Mouse (Mus musculus) thymus, adult 2 months (tissue): ENCODE measurements around the gene Arfip2.

Experiments
- CTCF ChIP-seq: fragments of 200-500 bp; IDR thresholded peaks from 2 replicates; pipeline ENCODE4 v1.5.1; 2012; ENCODE audit warnings: mild to moderate bottlenecking, control low read depth, low read length, moderate library complexity, borderline replicate concordance; ENCODE audit not compliant: control insufficient read depth, poor library complexity, insufficient read depth; ENCODE audit errors: extremely low read depth
- POLR2A ChIP-seq: fragments of 200-500 bp; IDR thresholded peaks from 2 replicates; pipeline ENCODE4 v1.6.1; 2012; ENCODE audit warnings: mild to moderate bottlenecking, low read length, control low read depth, moderate library complexity; ENCODE audit not compliant: control insufficient read depth, poor library complexity, insufficient read depth; ENCODE audit errors: extremely low read depth

- TF ChIP-seq POLR2A (no peak), CTCF (no peak)
Measured at GRCm38 (mm10) chr7:105611767-105612166, 28.4 kb downstream of the Arfip2 start.
